Mouse (Mus musculus) liver, embryonic 14.5 days (tissue): ENCODE measurements at regions not wholly inside any gene's neighbourhood (a gene's known extent, or its start where the extent isn't known, plus 50 kb on each side); places are given as distances from the start of the nearest gene placed in this dataset.

ENCODE experiments used
- CTCF ChIP-seq: IDR thresholded peaks from 2 replicates; pipeline ENCODE4 v1.5.1; 2016; ENCODE audit warnings: antibody characterized with exemption, low read depth, control low read depth
- EP300 ChIP-seq: IDR thresholded peaks from 2 replicates; pipeline ENCODE4 v1.6.1; 2016; ENCODE audit warnings: antibody characterized with exemption, low read depth

DNA sequence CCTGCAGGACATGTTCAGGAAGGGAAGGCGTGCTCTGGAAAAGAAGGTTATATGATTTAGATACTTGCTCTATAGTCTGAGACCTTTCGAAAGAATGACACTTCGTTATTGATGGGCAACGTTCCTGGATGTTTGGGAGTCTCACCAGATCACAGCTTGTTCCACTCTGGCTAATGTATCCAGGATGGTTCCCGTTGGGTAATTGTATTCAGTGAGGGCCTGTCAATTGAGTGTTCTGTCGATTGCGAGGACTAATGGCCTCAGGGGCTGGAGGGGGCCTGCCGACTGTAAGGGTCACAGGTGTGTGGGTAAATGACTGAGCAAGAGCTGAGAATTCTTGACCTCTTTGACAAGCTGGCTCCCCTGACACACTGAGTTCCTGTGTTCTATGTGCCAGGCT, 62.4 kb upstream of the Sdk2 start:
- TF ChIP-seq CTCF (no peak), EP300 (no peak)
